34 mouse cellular contexts compared by ENCODE assay signal in the genomic region with DNA sequence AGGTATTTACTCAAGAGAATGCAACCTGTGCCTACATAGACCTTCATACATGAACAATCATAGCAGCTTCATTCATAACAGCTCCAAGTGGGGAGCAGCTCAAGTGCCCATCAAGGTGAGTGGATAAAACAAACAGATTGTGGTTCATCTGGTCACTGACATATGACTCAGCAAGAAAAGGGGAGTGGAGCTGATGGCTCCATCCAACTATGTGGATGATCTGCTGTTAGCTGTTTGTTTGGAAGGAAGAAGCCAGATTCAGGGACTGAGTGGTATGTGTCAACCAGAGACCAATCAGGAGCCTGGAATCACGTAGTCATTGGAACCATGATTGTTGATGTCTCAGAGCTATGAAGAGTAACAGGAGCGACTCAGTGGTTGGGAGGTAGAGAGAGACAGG. TPM values are rescaled to one million over a fixed set of nuclear protein-coding genes. Genes with fewer than 3 reads are reported as not detected.
"Had no signal": no experiment of that assay in that cellular context is flagged by ENCODE, and none has a peak within 500 bp of the region (broad histone marks: within the 10 kb centered on the region; RNA-seq: fewer than 3 reads in every experiment).

No protein-coding gene starts in this region.

- ATAC-seq: hindbrain, postnatal 0 days; intestine, embryonic 16.5 days; liver, postnatal 0 days had no signal

- H3K27me3 ChIP-seq: heart, embryonic 13.5 days; heart, embryonic 15.5 days; hindbrain, embryonic 13.5 days; hindbrain, embryonic 15.5 days; kidney, embryonic 15.5 days; limb, embryonic 13.5 days; limb, embryonic 15.5 days; liver, embryonic 13.5 days had no signal

- DNase-seq: gastrocnemius, adult 2 months; gastrocnemius, postnatal 10 days; gastrocnemius, postnatal 25 days; heart, adult 18-20 months; heart, postnatal 14 days; heart, postnatal 36 days; kidney, adult 11 months; kidney, adult 2 months; kidney, adult 9 months; kidney, postnatal 25 days; kidney, postnatal 4 days; left cerebral cortex, postnatal 4 days; liver, embryonic 13.5 days; liver, postnatal 0 days had no signal

- H3K4me3 ChIP-seq: gastrocnemius, adult 2 months; heart, embryonic 13.5 days; heart, embryonic 15.5 days; hindbrain, embryonic 13.5 days; hindbrain, embryonic 15.5 days; kidney, embryonic 15.5 days; layer of hippocampus, adult 2 months; limb, embryonic 13.5 days; limb, embryonic 15.5 days; liver, embryonic 13.5 days; liver, embryonic 15.5 days had no signal

- H3K4me2 ChIP-seq: heart, embryonic 11.5 days; heart, embryonic 13.5 days; heart, embryonic 15.5 days; hindbrain, embryonic 13.5 days; hindbrain, embryonic 15.5 days; kidney, embryonic 15.5 days; limb, embryonic 13.5 days; limb, embryonic 15.5 days; liver, embryonic 13.5 days; liver, embryonic 15.5 days had no signal

- H3K4me1 ChIP-seq: liver, embryonic 13.5 days had no signal

- H3K9me3 ChIP-seq: heart, embryonic 13.5 days; heart, embryonic 15.5 days; hindbrain, embryonic 13.5 days; hindbrain, embryonic 15.5 days; kidney, embryonic 15.5 days; limb, embryonic 13.5 days; limb, embryonic 15.5 days; liver, embryonic 13.5 days; liver, embryonic 15.5 days had no signal

- H3K27ac ChIP-seq: gastrocnemius, adult 2 months; heart, embryonic 13.5 days; heart, embryonic 15.5 days; hindbrain, embryonic 13.5 days; hindbrain, embryonic 15.5 days; hindbrain, postnatal 0 days; kidney, embryonic 15.5 days; kidney, postnatal 0 days; layer of hippocampus, adult 2 months; limb, embryonic 13.5 days; limb, embryonic 15.5 days; liver, embryonic 13.5 days; liver, embryonic 15.5 days had no signal

- H3K9ac ChIP-seq: heart, embryonic 13.5 days; heart, embryonic 15.5 days; hindbrain, embryonic 13.5 days; hindbrain, embryonic 15.5 days; kidney, embryonic 15.5 days; limb, embryonic 13.5 days; limb, embryonic 15.5 days; liver, embryonic 13.5 days; liver, embryonic 15.5 days; liver, postnatal 0 days had no signal

- H3K36me3 ChIP-seq: hindbrain, embryonic 13.5 days; hindbrain, embryonic 15.5 days; liver, embryonic 13.5 days; liver, embryonic 15.5 days had no signal

RNA-seq across cellular contexts. Expression of a gene that starts 31.4 kb away (rescaled TPM):
- total RNA-seq: gastrocnemius, adult 2 months; gastrocnemius, postnatal 10 days; gastrocnemius, postnatal 25 days; gastrocnemius, postnatal 4 days; granulocyte monocyte progenitor cell, adult 5-6 weeks; heart, adult 18-20 months; heart, postnatal 14 days; heart, postnatal 36 days; hematopoietic stem cell, adult 5-6 weeks; hindbrain, postnatal 0 days; liver, adult 2 months had no signal
- polyA plus RNA-seq: heart, embryonic 11.5 days; heart, embryonic 13.5 days; heart, embryonic 15.5 days; heart, postnatal 0 days; intestine, embryonic 14.5 days; intestine, embryonic 16.5 days; kidney, adult 2 months; kidney, embryonic 15.5 days; kidney, postnatal 0 days; limb, embryonic 11.5 days; limb, embryonic 13.5 days; liver, adult 2 months; liver, embryonic 13.5 days; liver, embryonic 15.5 days; liver, postnatal 0 days had no signal

RNA-seq across cellular contexts. Expression of a gene that starts 32.0 kb away (rescaled TPM):
- total RNA-seq: hematopoietic stem cell, adult 5-6 weeks; liver, adult 2 months had no signal
